Mouse (Mus musculus) thymus, adult 18-20 months (tissue): ENCODE measurements around the gene Iscu.
"Not testable (repeated sequence)": the region's sequence is repeated elsewhere in the genome, so short reads cannot be mapped to it uniquely, and the experiment has no call there.

Source experiments
- DNase-seq, 2 experiments: peaks; one replicate each; pipeline ENCODE4 v3.0.0; 2022; ENCODE audit warnings: mixed read lengths in 2 of 2

Iscu gene

DNA sequence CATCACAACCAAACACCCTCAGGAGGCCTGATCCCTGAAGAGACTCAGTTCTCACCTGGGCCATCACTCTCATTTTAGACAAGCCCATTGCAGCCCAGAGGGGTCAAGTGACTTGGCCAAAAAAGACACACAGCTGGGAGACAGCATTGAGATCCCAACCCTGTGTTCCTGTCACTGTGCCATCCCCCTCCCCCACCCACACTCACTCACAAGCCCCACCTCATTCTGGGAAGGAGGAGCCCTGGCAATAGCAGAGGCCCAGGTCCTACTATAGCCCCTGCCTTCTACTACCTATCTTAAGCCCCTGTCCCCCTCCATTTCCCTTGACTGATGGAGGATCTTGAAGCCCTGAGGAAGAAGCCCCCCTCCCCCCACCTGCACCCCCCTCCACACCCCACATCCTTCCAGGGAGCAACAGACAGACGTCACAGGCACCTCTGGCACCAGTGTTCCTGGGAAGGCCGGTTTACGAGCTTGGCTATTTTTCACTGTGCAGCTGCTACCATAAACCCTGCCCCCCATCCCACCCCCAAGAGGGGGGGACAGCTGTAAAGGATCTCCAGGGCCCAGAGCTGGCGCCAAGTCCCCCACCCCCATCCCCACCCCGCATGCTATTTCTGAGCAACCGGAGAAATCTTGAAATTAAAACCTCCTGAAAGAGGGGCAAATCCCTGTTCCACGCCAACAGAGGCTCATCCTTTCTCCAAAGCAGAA, 16.7 kb downstream of the Iscu start:
- no peak for DNase-seq

DNA sequence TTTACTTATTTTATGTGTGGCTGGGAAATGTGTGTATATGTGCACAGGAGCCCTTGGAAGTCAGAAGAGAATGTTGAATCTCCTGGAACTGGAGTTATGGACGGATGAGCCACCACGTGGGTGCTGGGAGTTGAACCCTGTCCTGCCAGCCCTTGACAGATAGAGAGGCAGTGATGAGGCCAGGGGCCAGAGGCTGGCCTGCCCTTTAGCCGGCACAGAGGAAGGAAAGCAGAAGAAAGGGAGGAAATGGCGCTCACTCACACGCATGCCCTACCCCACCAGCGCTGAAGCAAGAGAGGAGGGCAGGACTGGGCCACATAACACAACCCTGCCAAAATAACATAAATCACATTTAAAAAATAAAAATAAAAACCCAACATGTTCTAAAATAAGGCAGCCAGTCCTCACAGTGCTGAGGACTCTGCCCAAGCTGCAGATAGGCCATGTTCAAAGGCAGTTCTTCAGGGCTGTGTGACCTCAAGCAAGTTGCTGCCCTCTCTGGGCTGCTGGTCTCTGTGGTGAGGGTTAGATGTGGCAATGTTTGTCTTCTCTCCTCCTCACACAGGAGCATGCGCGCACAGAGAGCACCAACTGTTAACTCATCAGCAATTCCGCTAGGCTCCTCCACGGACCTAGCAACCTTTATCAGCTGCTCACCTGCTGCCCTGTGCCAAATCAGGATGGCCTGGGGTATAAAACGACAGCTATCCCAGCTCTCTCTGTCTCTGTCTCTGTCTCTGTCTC, 18.1 kb downstream of the Iscu start:
- no peak for DNase-seq

DNA sequence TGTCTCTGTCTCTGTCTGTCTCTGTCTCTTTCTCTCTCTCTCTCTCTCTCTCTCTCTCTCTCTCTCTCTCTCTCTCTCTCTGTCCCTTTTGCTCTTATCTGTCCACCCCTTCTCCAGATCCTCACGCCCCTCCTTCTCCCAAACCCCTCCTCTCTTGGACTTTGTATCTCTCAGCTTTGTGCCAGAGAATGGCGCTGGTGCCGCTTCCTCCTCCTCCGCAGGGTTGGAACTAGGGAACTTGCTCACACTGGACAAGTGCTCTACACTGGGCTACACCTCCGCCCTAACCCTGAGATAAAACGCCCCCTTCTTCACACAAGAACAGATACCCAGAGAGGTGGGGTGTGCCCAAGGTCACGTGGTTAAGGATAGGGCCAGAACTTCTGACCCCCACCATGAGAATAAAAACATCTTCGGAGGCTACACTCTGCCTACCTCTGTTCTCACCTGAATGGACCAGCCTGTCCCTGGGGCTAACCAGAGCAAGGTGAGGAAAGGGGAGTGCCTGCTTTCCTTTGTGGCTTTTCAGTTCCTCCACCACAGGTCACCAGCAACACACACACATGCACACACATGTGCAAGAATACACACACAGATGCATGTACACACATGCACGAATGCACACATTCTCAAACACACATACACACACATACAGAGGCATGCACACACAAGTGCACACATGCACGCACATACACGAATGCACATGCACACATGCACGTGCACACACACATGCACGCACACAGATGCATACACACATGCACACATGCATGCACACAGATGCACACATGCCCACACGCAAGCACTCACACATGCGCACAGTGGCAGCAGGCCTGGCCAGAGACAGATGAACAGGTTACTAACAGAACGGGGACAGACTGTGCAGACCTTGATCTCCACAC, 18.9 kb downstream of the Iscu start:
- no peak for DNase-seq

DNA sequence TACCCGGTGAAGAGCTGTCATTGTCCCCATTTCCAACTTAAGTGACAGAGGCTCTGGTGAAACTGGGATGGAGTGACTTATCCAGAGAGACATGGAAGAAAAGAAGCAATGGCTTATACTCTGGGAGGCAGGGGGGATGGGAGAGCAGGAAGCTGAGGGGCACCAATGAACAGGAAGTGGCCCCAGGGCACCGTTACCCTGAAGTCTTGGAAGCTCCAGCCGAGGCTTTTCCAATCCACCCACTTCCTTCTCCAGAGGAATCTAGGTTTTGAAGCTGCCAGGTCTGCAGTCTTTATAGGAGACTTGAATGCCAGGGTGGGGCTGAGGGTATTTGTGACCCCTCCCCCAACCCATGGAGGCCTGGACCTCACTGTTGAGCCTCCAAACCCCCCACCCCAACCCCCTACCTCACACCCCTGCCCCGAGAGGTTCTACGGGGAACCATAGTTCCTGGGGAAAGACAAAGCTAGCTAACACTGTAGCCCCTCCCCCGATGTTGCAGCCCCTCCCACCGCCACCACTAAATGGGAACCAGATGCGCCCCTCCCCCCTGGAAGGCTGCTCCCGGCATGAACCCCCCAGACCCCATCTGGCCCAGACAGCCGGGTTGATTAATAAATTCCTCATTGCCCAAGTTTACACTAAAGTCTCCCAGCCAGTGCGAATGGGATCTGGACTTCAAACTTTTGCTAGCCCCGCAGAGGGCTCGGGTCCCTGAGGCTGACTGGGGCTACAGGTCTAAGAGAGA, 24.0 kb downstream of the Iscu start:
- no peak for DNase-seq

DNA sequence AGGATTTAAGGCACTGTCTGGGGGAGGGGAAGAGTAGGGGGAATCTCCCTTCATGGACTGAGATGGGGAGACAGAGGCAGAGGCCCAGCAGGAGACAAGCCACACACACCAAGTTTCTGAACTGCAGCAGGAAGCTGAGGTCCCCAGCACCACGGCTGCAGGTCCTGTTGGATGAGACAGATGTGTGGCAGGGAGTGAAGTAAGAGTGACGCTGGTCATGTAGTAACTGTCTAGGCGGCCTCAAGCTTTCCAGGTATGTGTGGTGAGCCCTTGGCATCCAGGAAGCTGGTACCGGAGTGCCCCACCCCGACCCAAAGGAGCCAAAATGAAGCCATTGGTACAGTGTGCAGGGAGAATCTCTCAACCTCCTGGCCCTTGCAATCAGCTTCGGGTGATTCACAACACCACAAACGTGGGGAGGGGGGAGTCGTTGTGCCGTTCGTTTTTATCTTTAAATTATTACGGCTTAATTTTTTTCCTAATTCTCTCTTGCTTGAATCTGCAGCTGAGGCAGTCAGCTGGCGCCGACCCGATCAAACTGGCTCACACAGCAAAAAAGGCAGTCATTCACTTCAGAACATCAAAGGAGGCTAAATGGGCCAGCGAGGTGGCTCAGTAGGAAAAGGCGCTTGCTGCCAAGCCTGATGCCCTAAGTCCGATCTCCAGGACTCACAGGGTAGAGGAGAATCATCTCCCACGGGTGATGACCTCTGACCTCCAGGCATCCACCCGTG, 24.8 kb downstream of the Iscu start:
- DNase-seq = no peak

DNA sequence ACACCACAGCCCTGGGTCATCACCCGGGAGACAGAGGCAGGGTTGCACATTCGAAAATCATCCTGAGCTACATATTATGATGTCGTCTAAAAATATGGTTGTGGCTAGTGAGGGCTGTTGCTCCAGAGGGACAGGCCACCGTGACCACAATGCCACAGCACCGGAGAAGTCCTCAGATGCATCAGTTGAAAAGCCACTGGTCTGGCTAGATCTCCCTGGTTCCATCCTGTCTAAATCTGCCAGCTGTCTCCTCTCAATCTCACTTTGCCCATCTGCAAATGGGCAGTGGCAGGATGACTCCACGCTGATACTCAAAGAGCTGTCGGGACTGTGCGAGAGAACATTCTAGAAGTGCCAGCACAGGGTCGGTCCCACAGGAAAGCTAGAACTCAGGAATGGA, 26.0 kb downstream of the Iscu start:
- DNase-seq = no peak

DNA sequence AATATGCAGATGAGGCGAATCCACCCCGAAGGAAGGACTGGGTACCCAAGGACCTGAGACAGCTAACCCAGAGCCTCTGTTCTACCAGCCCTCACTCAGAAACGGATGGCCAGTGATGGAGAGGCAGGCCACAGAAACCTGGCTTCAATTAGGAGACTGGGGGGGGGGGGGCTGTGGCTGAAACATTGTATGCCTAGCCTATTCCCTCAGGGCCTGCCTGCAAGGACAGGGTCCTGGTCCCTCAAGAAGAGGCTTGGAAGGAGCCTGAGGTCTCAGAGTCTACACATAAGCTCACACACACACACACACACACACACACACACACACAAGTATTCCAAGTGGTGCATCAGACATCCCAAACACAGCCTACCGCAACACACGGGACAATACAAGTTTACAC, 27.1 kb downstream of the Iscu start:
- DNase-seq = no peak

DNA sequence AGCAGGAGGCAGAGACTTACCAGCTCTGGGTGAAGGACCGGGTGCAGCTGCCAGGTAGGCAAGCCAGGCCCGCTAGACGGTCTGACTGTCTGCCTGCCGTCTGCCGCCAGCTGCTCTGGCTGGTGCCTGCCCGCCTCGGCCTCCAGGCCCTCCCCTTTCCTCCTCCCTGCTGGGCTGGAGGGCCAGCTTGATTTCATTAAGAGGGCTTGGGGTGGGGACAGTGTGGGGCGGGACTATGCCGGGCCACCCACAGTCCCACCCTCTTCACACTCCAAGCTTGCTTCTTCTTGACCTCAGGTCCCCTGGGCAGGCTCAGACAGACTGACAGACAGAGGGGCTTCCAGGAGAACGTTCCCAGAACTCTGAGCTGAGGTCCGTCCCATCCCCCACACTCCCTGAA, 27.7 kb downstream of the Iscu start, which contains the start of gene Tmem119:
Tmem119 (minus strand) TSS at position 237 of the 400 bp plus-strand sequence.
- no peak for DNase-seq

DNA sequence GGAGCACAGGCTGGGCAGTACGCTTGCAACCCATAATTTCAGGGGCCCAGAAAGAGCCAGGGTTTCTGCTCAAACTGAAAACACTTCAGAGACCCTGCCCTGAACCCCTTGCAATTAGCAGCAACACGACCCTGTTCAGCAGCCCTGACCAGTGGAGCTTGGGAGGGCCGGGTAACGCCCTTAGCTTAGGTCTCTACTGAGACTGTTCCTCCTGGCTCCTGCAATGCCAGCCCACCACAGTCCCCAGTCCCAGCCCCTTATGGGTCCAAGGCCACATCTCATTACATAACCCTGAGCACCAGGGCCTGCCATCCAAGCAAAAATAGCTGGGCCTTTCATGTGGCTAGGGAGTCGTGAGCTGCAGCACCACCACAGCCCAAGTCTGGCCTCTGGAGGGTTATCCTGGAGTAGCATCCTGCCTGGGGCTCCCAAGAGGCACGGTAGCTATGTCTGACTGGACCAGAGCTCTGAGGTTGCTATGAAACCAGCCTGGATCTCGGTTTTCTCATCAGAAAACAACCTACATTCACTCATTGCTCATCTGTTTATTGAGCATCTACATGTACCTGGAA, 31.9 kb downstream of the Iscu start:
- no peak for DNase-seq

DNA sequence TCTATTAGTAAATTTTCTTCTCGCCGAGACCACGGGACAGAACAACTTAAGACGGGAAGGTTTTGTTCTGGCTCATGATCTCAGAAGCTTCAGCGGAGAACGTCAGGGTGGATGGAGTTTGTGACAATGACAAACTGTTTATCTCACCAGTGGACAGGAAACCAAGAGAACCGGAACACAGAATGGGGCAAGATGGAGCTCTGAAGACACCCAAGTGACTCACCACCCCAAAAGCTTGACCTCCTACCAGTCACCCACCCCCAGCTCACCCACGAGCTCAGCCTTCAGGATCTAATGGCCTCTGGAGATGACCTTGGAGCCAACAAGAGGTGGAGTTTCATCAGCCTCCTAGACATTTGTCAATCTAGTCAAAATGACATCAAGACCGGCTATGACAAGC, 32.8 kb downstream of the Iscu start:
- DNase-seq = no peak

DNA sequence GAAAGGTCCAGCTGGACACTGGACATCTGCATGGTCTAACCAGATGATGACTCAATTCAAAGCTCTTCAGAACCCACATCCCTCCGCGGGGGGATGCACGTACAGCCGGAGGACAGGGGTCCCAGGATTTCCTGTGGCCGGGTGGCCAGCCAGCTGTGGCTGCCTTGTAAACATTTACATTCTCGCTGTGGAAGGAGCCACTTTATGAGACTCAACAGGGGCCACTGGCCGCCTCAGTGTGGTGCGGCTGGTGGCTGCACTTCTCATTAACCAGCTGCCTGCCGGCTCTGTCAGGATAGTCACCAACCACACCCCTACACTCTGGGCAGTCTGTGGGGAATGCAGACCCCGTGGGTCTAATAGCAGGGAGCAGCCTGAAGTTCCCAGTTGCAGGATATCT, 33.9 kb downstream of the Iscu start:
- no peak for DNase-seq

DNA sequence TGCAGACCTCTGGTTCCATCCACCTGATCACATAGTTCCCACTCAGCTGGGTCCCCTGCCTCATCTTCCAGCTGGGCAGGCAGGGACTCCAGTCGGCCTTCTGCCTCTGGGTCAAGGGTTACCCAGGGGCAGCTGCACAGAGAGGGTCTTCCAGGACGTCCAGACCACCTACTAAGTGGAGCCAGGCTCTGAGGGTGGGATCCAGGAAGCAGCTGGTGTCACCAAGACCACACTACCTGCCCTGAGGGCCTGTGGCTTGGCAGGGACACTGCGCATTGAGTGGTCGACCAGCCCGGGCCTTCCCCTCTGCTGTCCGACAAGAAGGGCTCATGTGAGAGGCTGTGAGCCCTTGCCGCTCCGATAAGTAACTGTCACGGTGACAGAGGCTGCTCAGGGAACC, 35.2 kb downstream of the Iscu start:
- DNase-seq = no peak

DNA sequence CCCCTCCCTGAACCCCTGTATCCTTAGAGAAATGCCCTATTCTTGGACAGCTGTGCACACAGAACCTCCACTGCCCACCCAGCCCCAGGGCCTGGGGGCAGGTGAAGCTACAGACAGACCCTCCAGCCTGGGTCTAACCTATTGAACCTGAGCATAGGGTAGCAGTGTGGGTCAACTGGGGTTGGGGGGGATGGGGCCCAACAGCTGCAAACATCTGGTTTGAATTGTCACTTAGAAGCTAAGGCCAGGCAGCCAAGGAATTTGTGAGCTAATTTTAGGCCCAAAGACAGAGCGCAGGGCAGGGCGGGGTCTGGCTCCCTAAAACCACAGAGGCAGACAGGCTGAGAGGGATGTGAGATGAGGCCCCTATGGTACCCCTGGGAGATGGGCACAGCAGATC, 35.6 kb downstream of the Iscu start:
- no peak for DNase-seq

DNA sequence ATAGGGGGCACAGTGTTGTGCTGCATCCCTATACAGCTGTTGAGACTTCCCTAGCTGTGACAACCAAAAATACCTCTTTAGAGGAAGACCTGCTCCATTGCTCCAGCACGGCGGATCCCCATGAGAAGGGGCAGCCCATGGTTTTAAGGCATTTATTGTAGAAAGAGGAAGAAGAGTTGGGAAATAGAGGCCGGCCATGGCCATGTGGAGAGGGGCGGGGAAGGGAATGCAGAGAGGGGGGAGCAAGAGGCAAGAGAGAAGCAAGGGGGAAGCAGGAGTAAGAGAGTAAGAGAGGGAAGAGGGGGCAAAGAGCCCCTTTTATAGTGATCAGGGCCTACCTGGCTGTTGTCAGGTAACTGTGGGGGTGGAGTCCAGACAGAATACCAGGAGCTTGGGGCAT, 37.6 kb downstream of the Iscu start:
- no peak for DNase-seq

DNA sequence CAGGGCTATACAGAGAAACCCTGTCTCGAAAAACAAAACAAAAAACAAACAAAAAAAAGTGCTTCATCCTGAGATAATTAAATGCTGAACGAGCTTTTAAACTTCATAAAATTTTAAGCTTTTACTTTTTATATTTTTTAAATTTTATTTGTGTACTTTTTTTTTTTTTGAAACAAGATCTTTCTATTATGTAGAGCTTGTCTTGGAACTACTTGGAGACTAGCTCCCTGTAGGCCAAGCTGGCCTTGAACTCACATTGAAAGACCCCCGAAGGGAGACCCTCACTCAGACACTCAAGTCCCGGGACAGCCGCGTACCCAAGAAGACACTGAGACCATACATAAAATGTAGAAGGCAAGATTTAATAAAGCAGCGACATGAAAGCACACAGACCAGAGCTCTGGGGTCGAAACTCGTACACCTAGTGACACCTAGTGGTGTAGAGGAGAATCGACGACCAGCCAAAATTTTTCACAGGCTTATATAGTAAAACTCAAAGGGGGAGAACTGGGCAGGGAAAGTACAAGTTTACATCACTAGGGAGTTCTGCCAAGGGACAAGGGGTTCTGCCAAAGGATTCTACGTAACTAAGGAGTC, 39.4 kb downstream of the Iscu start:
- not testable (repeated sequence) for DNase-seq

DNA sequence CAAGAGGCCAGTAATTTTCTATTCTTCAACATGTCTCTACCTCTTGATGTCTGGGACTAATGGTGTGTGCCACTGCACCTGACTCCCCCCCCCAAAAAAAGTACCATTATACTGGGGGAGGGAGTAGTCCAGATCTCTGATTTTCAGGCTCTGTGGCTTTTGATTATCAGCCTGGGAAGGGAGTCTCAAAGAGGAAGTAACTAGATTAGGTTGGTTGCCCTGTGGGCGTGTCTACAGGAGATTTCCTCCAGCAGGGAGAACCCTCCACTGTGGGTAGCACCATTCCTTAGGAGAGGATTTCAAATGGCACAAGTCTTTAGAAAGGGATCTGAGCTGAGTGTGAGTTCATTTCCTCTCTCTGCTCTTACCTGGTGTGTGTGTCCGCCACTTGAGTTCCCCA, 40.1 kb downstream of the Iscu start:
- no peak for DNase-seq

DNA sequence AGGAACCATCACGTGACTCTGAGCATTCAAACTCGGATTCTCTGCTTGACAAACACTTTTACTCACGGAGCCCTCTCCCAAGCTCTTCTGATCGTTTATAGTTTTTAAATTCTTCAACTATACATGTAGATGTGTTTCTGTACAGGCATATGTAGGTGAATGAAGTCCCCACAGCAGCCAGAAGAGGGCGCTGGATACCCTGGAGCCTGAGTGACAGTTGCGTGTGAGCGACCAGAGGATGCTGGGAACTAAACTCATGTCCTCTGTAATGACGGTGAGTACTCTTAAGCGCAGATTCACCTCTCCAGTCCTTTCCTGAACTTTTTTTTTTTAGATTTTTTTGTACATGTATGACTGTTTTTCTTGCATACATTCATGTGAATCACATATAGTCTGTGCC, 41.1 kb downstream of the Iscu start:
- no peak for DNase-seq

DNA sequence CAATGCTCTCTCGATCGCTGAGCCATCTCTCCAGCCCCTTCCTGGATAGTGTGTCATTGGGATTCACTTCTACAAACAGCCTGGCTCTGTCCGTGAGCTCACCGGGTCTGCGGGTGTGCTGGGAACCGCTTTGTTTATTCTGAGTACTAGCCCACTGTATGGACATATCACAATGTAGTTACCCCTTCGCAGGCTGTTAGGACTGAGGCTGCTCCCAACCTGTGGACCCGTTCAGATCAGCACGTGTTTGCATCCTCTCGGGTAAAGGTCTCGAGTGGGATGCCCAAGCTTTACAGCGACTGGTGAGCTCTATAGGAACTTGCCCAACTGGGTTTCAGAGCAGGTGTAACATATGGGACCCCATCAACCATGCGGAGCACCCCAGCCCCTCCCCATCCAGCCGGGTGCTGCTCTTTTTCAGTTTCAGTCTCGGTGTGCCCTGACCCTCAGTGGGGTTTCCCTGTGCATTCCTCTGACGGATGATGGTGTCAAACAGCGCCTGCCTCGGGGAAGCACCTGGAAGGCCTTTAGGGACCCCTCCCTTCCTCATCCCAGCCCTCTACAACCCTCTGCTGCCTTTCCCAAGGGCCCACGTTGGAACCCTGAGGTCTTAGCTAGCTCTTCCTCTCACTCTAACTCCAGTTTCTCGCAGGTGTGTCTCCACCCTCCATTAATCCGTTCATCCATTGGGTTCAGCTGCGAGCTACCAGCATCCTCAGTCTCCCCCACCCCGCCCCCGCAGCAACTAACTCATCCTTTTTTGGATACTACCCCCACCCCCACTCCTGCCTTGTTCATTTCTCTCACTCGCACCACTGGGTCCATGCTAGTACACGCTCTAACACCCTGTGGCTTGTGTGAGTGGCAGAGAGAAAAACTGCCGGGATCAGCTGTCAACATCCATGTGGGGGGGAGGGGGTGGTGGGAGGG, 41.8 kb downstream of the Iscu start:
- no peak for DNase-seq

DNA sequence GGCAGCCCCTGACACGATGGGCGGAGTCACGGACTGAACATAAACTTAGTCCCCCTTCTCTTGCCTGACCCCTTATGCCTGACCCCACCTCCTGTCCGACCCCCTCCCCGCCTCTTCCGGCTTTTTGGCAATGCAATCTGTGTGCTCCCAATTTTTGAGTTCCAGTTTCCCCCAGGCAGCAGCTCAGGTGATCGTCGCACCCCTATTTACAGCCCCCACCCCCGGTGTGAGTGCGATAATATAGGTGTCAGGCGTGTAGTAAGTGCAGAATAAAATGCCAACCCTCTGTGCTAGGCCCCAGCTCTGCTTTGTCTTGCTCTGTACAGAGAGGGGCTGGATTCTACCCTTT, 42.5 kb downstream of the Iscu start:
- DNase-seq = no peak

DNA sequence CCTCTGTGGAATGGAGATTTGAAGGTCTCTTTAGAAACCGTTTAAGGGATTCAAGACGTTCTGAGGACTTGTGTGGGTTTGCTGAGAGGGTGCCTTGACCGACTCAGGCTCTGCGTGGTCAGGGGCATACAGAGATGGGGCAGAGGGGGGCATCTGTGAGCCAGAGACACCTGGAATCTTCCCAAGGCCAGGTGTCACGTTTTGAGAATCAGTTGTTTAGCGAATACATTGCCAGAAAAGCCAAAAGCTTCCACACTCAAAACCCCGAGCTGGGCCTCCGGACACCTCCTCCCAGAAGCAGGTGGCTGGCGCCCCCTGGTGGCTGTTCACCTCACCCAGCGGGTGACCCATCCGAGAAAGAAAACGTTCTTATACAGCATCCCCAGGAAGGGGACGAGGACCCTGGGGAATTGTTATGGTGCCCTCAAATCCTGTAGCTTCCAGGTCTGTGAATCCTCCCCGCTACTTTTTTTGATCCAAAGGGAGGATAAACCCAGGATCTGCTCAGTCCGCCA, 43.1 kb downstream of the Iscu start:
- DNase-seq = no peak
